Mouse (Mus musculus) liver, embryonic 14.5 days (tissue): ENCODE data around the gene Rps13.
A peak's percentile ranks its signal among the peaks of the same experiment; 100 is the strongest.

Source experiments
- CTCF ChIP-seq: IDR thresholded peaks from 2 replicates; pipeline ENCODE4 v1.5.1; 2016; ENCODE audit warnings: antibody characterized with exemption, low read depth, control low read depth
- EP300 ChIP-seq: IDR thresholded peaks from 2 replicates; pipeline ENCODE4 v1.6.1; 2016; ENCODE audit warnings: antibody characterized with exemption, low read depth

DNA sequence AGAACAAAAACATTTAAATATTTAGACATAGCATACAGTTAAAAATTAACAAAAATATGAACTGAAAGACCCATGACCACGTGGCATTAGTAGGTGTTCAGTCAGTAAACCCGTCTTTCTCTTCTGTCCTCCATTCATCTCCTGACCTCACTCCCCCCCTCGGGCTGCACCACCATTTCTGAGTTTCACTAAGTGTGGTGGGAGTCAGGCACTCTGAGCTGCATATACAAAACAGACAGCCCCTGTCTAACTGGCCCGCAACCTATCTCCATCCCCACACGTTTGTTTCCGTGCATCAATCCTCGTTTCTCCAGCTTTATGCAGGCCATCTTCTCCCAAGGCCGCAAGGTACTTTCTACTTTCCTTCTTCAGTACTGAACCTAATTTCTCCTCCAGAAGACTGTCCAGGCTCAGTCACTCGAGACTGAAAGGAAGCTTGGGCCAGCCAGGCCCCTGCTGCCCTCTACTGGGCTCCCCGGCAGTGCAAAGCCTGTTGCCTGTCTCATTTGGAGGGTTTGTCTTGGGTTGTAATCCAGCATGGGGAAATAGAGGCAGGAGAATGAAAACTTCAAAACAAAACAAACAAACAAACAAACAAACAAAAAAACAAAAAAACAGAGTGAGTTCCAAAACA is 10.5 kb downstream of the Rps13 start:
- TF ChIP-seq CTCF (peak; percentile 84), EP300 (no peak)
